Mouse (Mus musculus) spleen, postnatal 36 days (tissue): ENCODE results near the gene Rhox3c.
"Not testable (repeated sequence)": the region's sequence is repeated elsewhere in the genome, so short reads cannot be mapped to it uniquely, and the experiment has no call there.

Source experiments
- DNase-seq, 2 experiments: peaks; one replicate each; pipeline ENCODE4 v3.0.0; 2022; ENCODE audit warnings: low spot score in 2 of 2, mixed read lengths in 1 of 2

Rhox3c gene

DNA sequence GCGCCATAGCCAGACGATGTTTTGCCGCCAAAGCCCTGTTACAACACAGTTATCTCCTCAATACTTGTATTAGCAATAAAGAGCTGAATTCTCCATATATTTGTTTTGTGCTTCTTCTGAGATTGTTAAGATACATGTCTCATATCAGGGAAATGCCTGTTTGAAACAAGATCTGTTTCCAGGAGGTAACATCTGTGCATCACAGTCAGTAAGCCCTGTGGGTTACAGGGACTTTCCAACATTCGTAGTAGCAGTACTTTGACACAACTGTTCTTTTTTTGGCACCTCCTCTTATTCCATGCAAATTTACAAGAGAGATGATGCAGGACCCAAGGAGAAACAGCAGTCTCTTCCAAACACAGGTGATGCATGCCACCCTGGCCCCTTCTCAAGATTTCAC is at the start of gene Rhox3c:
Gene Rhox3c, plus strand, starts transcription at position 301 of the 400 bp plus-strand sequence.
- DNase-seq = not testable (repeated sequence)

GRCm38 (mm10) chrX:37411767-37412166 is 46.6 kb upstream of the Rhox3c start, which contains the start of gene Rhox2b:
Gene Rhox2b, plus strand, starts transcription at chrX:37412067.
- DNase-seq = not testable (repeated sequence)

GRCm38 (mm10) chrX:37432194-37432593 is 26.2 kb upstream of the Rhox3c start, which contains the start of gene Rhox4b:
Gene Rhox4b, plus strand, starts transcription at chrX:37432494.
- not testable (repeated sequence) for DNase-seq

- not testable (repeated sequence) for DNase-seq
Observed at GRCm38 (mm10) chrX:37453380-37453779, 5.0 kb upstream of the Rhox3c start, which contains the start of gene Rhox2c. Gene Rhox2c, plus strand, starts transcription at chrX:37453680.

- not testable (repeated sequence) for DNase-seq
Observed at GRCm38 (mm10) chrX:37480037-37480436, 21.7 kb downstream of the Rhox3c start, which contains the start of gene Rhox4c. Gene Rhox4c, plus strand, starts transcription at chrX:37480337.

DNA sequence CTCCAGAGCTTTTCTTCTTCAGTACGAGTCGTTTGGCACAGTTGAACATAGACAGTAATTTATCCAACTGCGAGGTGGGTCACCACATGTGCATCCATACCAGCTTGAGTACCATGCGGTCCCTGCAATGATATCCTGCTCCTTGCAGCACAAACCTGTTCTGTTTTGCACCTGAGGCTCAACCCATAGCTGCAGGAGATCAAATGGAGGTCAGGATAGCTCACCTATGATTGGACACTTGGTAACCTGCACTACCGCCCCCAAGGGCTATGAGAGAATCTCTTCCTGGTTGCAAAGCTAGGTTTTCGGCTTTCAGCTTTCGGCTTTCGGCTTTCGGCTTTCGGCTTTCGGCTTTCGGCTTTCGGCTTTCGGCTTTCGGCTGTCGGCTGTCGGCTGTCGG is 55.7 kb downstream of the Rhox3c start, which contains the start of gene Rhox4d:
Gene Rhox4d, plus strand, starts transcription at position 301 of the 400 bp plus-strand sequence.
- not testable (repeated sequence) for DNase-seq
